Mouse (Mus musculus): Measurements from ENCODE around the gene Fam173b.

The Fam173b gene

DNA sequence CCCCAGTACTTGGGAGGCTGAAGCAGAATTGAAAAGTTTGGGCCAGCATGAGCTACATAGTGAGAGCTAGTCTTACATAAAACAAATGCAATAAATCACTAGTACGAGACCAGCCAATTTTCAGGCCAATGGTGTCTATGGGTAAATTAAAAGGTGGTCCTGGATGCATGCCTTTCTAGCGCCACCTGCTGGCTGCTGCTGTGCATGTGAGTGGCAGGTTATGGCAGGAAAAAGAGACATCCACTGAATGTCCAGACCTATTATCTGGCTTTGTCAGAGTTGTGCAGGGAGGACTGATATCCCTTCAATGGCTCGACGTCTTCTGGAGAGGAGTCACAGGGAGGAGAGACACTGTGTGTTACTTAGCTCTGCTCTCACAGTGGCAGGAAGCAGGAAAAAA is 15.1 kb upstream of the Fam173b start:
- DNase-seq (ENCODE audit: low read depth in 1 of 2, low spot score in 2 of 2): peak; percentile 24 to 69

DNA sequence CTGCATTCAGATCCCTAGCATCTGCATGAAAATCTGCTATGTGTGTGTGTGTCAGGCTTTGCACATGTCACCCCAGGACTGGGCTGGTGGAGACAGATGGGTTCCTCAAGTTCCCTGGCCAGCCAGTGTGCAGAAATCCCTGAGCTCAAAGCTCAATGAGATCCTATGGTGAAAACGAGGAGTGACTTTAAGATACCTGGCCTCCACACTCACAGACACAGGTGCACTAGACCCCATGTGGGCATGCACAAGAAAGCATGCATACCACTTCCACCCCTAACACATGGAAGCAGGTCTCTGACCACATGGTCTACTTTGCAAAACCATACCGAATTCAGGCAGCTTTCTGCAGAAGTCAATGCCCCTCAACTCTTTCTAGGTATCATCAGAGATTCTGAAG is 13.9 kb upstream of the Fam173b start:
- no peak for DNase-seq (ENCODE audit: low read depth in 1 of 2, low spot score in 2 of 2)

DNA sequence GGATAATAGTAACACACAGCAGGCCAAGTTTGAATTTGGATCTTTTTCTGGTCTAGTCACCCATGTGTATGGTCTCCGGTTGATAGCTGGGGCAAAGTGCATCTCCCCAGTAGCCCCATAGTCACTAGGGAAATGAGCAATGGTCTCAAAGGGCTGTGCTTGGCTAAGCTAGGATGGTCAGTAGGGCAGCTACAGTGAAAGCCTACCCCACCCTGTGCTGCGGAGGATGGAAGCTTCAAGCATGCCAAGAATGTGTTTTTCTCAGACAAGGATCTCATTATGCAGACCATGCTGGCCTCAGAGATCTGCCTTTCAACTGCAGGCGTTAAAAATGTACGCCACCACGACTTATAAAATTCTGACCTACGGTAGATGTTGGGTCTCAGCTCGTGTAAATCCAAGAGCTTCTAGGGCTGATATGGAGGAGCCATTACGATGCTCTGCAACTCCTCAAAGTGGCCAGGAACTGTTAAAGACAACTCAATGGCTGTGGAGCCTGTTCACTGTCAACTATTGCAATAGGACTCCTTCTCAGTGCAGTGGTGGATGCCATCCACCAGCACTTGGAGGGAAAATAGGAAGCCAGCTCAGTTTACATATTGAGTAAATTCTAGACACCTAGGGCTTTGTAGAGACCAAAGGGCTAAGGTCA is 12.5 kb upstream of the Fam173b start:
- no peak for DNase-seq (ENCODE audit: low read depth in 1 of 2, low spot score in 2 of 2)

DNA sequence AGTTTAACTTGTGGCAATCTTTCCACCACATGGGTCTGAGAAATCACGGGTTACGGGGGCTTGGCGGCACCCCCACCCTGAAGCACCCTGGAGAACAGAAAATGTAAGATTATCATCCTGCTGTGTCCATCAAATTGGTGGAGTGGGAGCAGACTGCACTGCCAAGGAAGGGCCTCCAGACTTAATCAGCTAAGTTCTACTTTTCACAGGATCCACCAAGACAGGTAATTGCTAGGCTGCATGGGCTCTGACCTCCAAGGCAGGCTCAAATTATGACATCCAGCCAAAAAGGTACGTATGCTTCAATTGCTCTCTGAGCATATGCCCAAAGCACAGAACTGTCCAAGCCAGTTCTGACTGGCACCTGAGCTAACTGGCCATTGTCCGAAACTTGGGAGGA is 11.5 kb upstream of the Fam173b start:
- no peak for DNase-seq (ENCODE audit: low read depth in 1 of 2, low spot score in 2 of 2)

DNA sequence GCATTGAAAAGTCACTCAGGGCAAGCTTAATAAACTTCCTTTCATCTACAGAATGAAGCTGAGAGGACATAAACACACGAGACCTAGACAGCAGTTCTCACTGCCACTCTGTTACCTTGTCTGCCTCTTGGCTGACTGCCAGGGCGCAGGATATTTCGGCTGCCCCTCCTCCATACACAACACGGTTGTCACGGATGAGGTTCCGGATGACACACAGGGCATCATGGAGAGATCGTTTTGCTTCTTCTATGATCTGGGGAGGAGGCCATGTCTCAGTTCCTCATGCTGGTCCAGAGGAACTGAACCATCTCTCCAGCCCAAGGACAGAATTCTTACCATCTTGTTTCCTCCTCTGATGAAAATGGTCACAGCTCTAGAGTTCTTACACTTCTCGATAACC is 9.1 kb upstream of the Fam173b start:
- DNase-seq (ENCODE audit: low read depth in 1 of 2, low spot score in 2 of 2): no peak

DNA sequence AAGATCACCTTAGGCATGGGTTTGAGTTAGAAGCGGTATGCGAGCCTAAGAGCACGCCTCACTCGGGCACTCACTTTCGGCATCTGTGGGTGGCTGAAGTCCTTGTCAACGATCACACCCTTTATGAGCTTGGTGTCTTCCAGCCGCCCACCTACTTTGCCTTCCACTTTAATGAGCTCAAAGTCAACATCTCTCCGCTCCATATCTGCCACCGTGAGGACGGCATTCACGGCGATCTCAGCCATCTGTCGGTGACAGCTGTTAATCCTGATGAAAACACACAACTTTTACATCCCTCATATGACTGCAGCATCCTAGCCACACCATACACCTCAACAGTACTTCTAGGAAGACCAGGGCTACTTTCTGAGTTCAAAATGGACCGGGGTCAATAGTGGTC is 7.4 kb upstream of the Fam173b start:
- no peak for DNase-seq (ENCODE audit: low read depth in 1 of 2, low spot score in 2 of 2)

DNA sequence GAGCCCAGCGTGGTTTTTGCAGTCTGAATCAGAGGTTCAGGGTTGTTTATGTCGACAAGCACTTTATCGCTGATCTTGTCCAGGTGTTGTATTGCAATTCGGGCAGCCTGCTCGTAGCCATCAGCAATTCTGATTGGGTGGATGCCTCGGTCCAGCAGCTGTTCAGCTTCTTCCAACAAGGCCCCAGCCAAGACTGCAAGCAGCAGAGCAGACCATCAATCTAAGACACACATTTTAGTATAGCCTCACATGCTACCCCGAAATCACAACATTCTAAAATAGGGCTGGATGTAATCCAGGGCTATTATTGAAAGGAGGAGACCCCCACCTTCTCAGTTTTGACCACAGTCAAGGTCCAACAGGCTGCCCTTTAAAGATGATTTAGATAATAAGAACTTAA is 6.0 kb upstream of the Fam173b start:
- no peak for DNase-seq (ENCODE audit: low read depth in 1 of 2, low spot score in 2 of 2)

DNA sequence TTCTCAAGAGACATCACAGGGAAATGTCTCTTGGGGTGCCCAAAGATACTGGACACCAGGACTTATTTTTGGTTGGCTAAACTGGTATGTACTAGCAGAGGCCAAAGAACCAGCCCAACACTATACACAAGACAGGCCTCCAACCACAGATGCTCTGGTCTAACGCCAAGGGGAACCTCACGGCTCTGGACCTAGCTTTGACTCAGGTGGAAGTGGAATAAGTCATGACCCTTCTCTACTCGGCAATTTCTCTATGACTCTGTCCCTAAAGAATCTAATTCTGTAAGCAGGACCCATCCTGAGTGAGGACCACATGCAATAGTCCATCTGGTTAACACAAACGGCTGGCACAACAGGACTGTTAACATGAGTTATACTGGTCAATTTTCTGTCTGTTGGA is 1.8 kb upstream of the Fam173b start:
- no peak for DNase-seq (ENCODE audit: low read depth in 1 of 2, low spot score in 2 of 2)

DNA sequence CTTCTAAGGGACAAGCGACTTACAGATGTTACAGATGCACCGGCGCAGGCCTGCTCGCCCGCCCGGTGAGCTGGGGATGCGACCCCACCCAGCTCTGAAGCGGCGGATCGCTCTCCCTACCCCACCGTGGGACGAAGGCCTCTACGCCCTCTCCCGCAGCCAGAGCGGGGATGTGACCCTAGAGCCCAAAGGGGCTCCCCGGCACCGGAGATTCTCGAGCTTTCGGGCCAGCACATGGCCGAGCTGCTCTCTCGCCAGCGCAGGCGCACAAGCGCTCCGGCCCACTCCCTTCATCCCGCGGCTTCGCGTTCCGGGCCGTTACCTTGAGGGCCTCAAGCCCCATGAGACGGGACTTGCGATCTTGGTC is 390 bp upstream of the Fam173b start:
- no peak for DNase-seq (ENCODE audit: low read depth in 1 of 2, low spot score in 2 of 2)

DNA sequence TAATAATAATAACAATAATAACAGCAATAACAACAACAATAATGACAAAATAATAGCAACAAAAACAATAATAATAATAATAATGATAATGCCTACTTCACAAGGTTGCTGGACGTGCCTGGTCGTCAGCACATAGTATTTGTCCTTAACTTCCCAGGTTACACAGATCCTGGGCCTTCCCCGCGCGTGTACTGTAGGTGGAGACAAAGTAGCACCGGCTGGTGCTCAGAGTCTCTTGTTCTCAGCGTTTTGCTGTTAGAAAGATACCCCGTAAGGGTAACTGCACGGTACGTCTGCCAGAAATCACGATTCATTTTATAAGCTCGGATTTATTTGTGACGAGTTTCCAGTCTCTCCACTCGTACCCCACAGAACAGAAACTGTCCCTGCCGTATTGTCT is 774 bp downstream of the Fam173b start:
- no peak for DNase-seq (ENCODE audit: low read depth in 1 of 2, low spot score in 2 of 2)

DNA sequence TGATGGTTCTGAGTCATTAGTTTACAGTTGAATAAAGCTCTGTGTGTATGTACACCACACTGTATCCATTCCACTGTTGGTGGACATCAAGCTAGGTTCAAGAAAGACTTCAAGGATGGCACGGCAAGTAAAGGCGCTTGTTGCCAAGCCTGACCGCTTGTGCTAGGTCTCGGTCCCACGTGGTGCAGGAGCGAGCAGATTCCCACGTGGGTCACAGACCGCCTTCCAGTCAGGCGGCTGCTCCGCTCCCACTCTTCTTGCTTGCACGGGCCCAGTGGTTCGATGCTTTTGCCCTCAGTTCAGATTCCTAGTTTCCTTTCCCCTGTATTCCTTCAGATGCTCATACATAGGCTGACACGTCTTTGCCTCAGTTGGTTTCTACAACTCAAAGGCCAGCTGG is 1.5 kb downstream of the Fam173b start:
- DNase-seq (ENCODE audit: low read depth in 1 of 2, low spot score in 2 of 2): no peak

DNA sequence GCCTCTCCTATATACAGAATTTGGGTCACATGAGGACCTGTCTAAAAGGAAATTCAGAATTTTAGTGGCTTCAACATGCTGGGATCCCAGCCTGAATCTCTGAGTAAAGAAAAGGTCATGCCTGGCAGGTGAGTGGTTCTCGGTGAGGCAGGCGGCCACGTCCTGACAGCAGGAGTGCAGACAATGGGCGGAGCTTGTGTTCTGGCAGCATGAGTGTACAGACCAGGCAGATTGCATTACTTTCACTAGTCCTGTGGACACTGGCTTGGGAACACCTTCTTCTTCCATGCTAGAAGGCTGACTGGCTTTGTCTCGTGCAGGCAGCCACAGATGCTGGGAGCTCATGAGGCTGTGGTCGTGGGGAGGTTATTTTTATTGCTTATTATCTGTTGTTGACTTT is 5.2 kb downstream of the Fam173b start:
- DNase-seq (ENCODE audit: low read depth in 1 of 2, low spot score in 2 of 2): no peak

DNA sequence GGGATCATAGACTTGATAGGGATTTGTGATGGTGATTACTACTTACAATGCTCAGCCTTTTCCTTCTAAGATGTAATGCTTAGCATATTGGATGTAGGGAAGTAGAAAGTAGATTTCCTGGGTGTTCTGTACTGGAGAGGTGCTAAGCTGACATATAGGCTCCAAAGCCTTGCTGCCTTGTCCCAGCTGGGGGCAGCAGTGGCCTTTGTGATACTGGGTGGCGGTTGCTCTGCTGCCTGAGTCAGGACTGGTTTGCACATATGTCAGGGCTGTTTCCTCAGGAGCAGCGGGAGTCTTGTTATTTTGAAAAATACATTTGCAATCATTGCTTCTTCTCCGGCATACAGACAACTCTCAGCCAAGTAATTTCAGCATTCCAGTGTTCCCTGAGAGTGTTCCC is 9.4 kb downstream of the Fam173b start:
- no peak for DNase-seq (ENCODE audit: low read depth in 1 of 2, low spot score in 2 of 2)

DNA sequence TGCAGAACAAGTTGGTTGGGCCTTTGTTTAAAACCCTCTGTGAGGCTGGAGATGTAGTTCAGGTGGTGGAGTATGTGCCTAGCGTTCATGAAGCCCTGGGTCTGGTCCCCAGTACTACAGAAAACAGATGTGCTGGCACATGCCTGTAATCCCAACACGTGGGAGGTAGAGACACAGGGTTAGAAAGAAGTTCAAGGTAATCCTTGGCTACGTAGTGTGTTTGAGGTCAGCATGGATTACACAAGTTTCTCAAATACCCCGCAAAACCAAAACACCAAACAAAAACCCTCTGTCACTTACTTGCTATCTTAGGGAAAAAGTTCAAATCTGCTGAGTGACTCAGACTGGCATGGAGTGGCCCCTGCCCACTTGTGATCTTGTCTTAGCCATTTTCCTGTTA is 10.3 kb downstream of the Fam173b start:
- DNase-seq (ENCODE audit: low read depth in 1 of 2, low spot score in 2 of 2): no peak

DNA sequence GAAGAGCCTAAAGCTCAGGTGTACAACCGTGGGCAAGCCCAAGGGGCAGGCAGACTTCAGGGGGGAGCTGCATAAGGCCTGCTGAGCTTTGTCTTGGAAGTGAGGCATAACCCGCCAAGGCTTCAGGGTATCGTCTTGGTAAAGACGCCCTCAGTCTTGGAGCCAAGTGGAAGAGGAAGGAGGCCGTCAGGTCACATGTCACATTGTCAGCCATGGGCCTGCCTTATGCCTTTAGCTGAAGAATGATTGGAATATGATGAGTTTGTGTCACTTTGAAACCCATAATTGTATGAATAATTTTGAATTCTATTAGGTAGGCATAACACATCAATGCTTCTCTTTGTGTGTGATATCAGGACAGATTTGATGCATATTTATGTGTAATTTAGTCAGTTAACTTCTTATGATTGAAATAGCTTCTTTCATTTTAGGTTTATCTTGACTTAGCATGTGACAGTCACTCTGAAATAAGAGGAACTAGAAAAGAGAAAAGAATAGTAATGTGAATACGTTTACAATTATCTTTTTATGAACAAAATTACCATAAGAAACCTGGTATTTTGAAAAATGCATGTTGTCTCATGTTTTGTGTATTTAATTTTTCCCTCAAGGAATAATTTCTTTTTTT is 12.3 kb downstream of the Fam173b start:
- no peak for DNase-seq (ENCODE audit: low read depth in 1 of 2, low spot score in 2 of 2)

DNA sequence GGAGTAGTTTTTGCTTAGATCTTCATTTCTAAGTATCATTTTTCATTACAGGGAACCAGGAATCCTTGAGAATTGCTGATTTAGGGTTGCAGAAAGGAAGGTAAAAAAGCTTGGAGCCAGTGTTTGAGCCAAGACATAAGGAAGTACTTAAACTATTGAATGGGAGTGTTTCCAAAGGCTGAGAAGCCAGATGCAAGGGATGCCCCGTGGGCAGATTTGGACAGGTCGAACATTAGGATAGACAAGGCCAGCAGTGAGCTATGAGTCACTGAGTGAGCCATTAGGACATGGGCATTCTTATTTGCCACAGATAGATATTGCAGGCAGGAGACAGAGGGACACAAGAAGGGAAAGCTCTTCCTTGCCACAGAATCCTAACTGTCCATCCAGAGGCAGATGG is 13.0 kb downstream of the Fam173b start:
- DNase-seq (ENCODE audit: low read depth in 1 of 2, low spot score in 2 of 2): no peak

DNA sequence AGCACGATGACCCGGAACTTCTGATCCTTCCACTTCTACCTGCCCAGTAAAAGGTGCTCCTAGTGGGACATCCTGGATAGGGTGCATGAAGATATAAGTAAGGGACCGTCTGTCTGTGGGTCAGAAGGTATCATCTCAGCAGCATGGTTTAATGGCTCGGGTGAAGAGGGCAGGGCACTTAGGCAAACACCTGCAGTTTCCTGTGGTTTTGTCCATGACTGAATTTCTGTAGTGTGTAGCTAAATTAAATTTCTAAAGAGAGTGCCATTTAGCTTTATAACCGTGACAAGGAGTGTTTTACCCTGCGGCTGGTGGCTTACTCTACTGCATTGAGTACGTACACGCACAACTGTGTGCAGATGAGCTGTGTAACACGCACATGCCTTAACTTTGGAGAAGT is 15.6 kb downstream of the Fam173b start:
- no peak for DNase-seq (ENCODE audit: low read depth in 1 of 2, low spot score in 2 of 2)

DNA sequence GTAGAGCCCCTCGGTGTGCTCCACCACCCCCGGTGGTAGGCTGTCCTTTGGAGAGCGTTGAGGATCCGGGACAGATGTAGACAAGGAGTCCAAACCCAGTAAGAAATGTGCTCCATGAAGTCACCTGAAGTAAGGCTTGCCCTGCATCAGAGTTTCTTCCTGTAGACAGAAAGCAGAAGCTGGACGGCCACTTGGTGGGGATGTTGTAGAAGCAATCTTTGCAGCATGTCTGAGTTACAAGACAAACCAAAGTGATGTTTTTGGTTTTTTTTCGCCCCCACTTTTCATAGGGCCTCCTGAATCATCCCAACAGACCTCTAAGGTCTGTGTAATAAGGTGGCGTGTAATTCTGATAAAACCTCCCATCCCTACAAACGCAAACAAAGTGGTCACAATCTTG is 17.9 kb downstream of the Fam173b start:
- DNase-seq (ENCODE audit: low read depth in 1 of 2, low spot score in 2 of 2): no peak

DNA sequence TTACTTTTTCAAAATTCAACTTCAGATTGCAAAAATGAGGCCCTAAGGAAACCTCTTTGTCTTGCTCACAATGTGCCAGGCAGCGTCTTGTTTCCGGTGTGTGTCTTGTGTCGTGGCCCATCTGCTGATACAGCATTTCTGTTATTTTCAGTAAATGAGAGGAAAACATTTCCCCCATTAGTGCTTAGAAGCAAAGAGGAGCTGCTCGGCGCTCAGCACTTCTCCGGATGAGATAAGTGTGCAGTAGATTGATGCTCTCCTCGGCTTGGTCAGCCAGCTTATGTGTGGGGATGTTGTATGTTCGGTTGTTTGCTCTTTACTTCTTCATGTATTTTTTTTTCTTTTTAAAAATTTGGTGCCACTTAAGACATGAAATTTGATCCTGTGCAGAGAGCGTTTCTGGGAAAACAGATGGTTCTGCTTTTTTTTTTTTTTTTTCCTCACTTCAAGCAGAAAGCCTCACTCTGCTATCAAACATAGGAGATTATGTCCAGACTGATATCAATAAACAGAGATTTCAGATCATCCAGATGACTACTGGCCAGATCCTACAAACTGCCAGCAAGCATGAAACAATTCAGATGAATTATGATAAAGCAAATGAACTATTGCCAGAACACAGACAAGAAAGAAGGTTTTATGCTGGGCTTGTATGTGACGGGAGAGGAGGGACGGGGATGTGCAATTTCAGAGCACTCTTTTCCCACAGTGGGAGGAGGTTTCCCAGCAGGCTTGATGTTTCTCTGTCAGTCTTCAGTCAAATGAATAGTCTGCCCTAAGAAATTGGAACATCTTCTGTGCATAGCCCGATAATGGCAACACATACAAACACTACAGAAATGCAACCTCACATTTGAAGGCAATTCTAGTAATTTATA is 25.9 kb downstream of the Fam173b start:
- DNase-seq (ENCODE audit: low read depth in 1 of 2, low spot score in 2 of 2): no peak

DNA sequence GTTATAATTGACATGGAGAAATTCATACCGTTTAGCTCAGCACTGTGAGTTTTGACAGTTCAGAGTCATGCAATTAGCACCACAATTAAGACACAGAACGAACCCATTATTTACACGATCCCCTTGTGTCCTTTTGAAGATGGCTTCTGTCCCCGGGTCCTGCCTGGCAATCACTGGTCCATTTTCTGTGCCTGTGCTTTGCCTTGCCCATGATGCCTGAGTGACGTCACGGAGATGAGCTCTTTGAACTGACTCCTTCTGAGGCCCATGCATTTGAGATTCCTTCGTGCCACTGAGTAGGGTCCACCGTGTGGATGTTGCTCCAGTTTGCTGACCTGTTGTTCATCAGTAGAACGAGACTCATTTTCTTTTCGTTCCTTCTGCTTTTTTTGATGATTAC is 26.5 kb downstream of the Fam173b start:
- DNase-seq (ENCODE audit: low read depth in 1 of 2, low spot score in 2 of 2): no peak

DNA sequence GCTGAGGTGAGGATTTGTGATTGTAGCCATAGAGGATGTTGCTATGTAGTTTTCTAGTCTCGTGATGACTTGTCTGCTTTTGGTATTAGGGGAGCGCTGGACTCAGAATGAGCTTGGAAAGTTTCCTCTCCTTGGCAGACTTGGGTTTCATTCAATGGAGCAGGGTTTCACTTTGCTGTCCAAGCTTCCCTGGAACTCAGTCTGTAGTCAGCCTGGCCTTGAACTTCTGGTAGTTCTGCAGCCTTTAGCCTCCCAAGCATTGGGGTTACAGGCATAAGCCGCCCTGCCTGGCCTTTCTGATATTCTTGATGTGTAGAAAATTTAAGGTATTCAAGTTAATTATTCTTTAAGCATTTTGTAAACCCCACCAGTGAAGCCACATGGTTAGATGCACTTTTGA is 27.9 kb downstream of the Fam173b start:
- no peak for DNase-seq (ENCODE audit: low read depth in 1 of 2, low spot score in 2 of 2)

DNA sequence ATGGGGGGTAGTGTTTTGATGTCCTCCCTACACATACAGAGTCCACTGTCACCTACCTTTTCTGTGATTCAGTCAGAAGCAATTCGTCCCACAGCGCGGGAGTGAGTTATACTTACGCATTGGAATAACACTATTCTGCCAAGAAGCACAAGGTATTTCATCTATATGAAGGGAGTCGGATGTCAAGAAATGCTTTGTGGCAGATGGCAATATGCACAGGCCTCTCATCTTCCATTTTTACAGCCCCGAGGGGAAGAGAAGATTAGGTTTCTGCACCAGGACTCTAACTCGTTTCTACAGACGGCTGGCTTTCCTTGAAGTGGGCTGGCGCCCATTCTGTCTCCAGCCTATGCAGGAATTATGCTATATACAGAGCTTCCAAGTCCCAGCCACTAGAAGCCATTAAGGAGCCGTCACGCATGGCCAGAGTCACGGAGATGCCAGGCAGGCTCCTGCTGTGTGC is 29.8 kb downstream of the Fam173b start:
- no peak for DNase-seq (ENCODE audit: low read depth in 1 of 2, low spot score in 2 of 2)
